Mouse (Mus musculus): ENCODE measurements around the gene Gnl3. TPM values are rescaled to one million over a fixed set of nuclear protein-coding genes. Genes with fewer than 3 reads are reported as not detected.

The Gnl3 gene
- polyA plus RNA-seq (2017; shearing (Covaris generic)) = 118 TPM

DNA sequence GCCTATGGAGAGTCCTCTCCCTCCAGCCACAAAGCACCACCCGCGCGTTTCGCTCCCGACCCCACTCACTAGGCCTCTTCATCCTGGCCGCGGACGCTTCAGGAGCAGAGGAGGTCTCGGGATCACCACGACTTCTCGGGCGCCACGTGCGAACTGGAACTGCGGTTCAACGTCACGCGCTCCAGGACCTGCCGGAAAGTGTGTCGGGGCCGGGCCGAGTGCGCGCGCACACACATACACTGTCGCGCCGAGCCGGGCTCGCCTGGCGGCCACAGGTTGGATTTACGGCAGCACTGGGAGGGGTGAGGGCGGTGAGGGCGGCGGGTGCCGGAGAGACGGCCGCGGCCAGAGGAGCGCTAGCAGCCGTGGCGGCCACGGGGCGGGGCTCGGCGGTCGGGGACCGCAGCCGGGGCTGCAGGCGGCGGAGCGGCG, at the start of gene Gnl3, which contains the start of gene Pbrm1:
Gnl3 (minus strand) TSS at position 293 of the 432 bp plus-strand sequence.
Pbrm1 (plus strand) TSS at position 279 of the 432 bp plus-strand sequence.

DNA sequence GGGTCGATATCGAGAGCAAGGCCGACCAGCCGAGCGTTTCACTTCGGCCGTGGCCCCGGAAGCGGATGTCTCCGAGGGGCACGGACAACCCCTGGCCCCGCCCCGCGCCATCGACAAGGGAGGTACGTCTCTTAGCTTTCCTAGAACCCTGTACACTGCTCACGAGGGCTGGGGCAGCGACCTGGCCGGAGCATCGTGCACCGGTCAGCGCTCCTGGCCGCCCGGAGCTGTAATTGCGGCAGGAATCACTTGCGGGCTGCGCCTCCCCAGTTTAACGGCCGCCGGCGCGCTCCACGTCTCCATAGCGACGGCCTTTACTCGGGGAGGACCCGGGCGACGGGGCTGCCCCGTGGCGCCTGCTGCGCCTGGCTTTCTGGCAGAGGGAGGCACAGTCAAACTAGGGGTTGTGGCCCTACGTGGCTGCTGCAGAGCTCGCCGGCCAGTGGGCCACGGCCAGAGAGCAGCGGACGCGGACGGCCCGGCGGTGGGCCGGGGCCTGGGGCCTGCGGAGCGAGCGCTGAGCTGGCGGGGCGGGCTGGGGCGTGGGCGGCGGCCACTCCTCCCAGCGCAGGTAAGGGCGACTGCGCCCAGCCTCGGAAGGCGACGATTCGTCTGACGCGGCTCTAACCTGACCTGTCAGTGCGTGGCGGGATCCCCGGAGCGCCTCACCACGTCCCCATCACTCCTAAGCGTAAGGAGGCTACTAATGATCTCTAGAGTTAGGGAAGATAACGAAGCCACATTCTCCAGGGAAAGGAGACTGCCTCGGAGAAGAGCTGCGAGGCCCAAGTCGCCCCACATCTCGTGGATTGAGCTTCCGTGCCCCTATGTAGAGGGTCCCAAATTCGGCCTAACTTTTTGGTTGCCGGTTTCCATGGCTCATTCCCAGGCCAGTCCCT, 17.4 kb downstream of the Gnl3 start, which contains the start of the genes Glt8d1 and Spcs1:
Glt8d1 (plus strand) TSS at position 94 of the 899 bp plus-strand sequence.
Spcs1 (minus strand) TSS at position 366 of the 899 bp plus-strand sequence.

Other genes with a start within 250 kb of the Gnl3 start
- gene Tmem110, start 193.6 kb downstream of the Gnl3 start, polyA plus RNA-seq (2017; shearing (Covaris generic)) = 17.5 TPM
- gene Mustn1, start 140.0 kb downstream of the Gnl3 start, polyA plus RNA-seq (2017; shearing (Covaris generic)) = 0.41 TPM
- not detected for gene Itih4, start 132.7 kb downstream of the Gnl3 start, polyA plus RNA-seq (2017; shearing (Covaris generic))
- gene Itih3, start 95.4 kb downstream of the Gnl3 start, polyA plus RNA-seq (2017; shearing (Covaris generic)) = not detected
- not detected for gene Itih1, start 75.9 kb downstream of the Gnl3 start, polyA plus RNA-seq (2017; shearing (Covaris generic))
- 6.8 TPM for gene Nek4, start 67.8 kb downstream of the Gnl3 start, polyA plus RNA-seq (2017; shearing (Covaris generic))
- gene Glt8d1, start 17.8 kb downstream of the Gnl3 start, polyA plus RNA-seq (2017; shearing (Covaris generic)) = 7.8 TPM
- 155 TPM for gene Spcs1, start 17.5 kb downstream of the Gnl3 start, polyA plus RNA-seq (2017; shearing (Covaris generic))
- gene Pbrm1, start within 50 bp of the Gnl3 start, polyA plus RNA-seq (2017; shearing (Covaris generic)) = 143 TPM
- gene Smim4, start 109.8 kb upstream of the Gnl3 start, polyA plus RNA-seq (2017; shearing (Covaris generic)) = 55.9 TPM
- not detected for gene Nt5dc2, start 111.9 kb upstream of the Gnl3 start, polyA plus RNA-seq (2017; shearing (Covaris generic))
- gene Stab1, start 149.5 kb upstream of the Gnl3 start, polyA plus RNA-seq (2017; shearing (Covaris generic)) = not detected
- gene Tnnc1, start 189.2 kb upstream of the Gnl3 start, polyA plus RNA-seq (2017; shearing (Covaris generic)) = 0.60 TPM
- 186 TPM for gene Nisch, start 197.8 kb upstream of the Gnl3 start, polyA plus RNA-seq (2017; shearing (Covaris generic))
- 0.09 TPM for gene Sema3g, start 198.7 kb upstream of the Gnl3 start, polyA plus RNA-seq (2017; shearing (Covaris generic))
- gene Phf7, start 232.2 kb upstream of the Gnl3 start, polyA plus RNA-seq (2017; shearing (Covaris generic)) = 7.2 TPM
- gene Bap1, start 232.3 kb upstream of the Gnl3 start, polyA plus RNA-seq (2017; shearing (Covaris generic)) = 79.9 TPM

All from effector memory CD4-positive, alpha-beta T cell, adult 7 months (primary cell).